Mouse (Mus musculus): ENCODE measurements around the gene Banp. TPM values are rescaled to one million over a fixed set of nuclear protein-coding genes. Genes with fewer than 3 reads are reported as not detected.

The Banp gene
- polyA plus RNA-seq, 1 experiment from 2014 or later, result 65.3 TPM

DNA sequence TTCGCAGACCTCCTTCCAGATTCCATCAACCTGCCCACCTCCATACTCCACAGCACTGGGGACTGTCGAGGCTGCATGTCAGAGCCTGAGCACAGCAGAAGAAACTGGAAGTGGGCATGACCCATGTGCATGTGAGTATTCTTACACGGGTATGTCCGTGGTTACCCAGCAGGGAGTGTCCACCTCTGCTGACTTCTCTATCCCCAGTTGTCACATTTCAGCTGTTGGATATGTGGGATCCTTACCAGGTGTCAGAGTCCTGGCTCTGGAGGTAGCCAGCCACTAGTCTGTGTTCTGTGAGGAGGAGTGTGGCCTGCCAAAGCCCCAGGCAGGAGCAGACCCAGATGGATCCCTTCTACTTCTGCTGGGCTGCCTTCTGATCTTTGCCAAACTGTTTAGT, 89.9 kb downstream of the Banp start:
- Histone ChIP-seq H3K4me3 (no peak overlapping the region), H3K9ac (replicated peaks) (no peak overlapping the region), H3K27ac (replicated peaks) (no peak overlapping the region), H3K9me3 (no peaks in the 10 kb centered on the region), H3K27me3 (no peaks in the 10 kb centered on the region), H3K4me1 (no peaks in the 10 kb centered on the region), H3K4me2 (replicated peaks) (no peak overlapping the region), H3K36me3 (no peaks in the 10 kb centered on the region)
- ATAC-seq (replicated peaks), result no peak
- 86% methylated on average over 4 of the region's 4 CpGs for WGBS

DNA sequence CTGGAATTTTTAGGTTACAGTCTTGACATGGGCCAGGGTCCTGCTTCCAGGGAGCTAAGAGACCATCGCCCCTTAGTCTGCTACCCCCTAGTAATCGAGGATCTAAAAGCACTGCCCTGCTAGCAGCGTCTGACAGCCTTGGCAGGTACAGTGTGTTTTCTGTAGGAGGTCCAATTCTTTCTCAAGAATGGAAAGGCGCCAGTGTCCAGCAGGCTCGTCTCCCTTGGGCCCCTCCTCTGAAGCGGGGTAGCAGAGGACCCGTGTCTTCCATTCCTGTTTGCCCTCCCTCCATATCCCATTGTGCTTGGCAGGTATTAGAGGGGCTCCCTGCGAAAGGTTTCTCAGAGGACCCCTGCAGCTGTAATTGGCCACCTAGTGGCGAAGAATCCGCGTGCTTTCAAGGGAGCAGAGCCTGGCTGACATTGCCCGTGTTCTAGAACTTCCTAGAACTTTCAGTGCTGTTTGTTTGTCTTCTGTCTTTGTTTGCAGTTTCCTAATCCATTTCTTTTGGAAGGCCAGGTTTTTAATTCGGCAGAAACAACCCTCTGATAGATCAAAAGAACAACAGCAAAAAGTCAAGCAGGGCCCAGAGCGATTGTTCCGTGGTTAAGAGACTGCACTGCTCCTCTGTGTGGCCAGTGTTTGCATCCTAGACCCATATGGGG, 97.8 kb downstream of the Banp start:
- H3K9me3 ChIP-seq, result no peaks in the 10 kb centered on the region
- no peaks in the 10 kb centered on the region for H3K27me3 ChIP-seq
- H3K9ac ChIP-seq (replicated peaks), result no peak overlapping the region
- no peaks in the 10 kb centered on the region for H3K4me1 ChIP-seq
- WGBS, result 55% methylated on average over 15 of the region's 15 CpGs
- H3K4me3 ChIP-seq, result no peak overlapping the region
- no peaks in the 10 kb centered on the region for H3K36me3 ChIP-seq
- no peak overlapping the region for H3K27ac ChIP-seq (replicated peaks)
- no peak for ATAC-seq (replicated peaks)
- no peak overlapping the region for H3K4me2 ChIP-seq (replicated peaks)

DNA sequence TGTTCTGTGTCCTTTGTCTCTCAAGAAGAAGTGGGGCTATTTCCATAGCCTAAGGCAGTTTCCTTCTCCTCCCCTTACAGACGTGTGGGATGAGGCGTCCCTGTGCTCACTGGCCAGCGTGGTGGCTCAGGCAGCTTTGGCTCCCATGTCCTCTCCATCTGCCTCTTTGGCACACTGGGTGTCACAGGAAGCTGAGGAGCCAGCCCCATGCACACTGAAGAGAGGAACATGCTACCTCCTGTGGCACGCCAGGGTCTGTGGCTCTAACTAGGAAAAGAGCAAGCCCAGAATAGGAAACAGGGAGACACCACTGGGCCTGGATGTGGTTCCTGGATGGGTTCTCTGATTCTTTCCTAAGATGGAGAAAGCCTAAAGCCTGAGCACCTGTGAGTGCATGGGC, 99.7 kb downstream of the Banp start:
- WGBS, result 87% methylated on average over 4 of the region's 4 CpGs
- Histone ChIP-seq H3K36me3 (no peaks in the 10 kb centered on the region), H3K27me3 (no peaks in the 10 kb centered on the region), H3K4me1 (no peaks in the 10 kb centered on the region), H3K4me2 (replicated peaks) (no peak overlapping the region), H3K4me3 (no peak overlapping the region), H3K27ac (replicated peaks) (no peak overlapping the region), H3K9me3 (no peaks in the 10 kb centered on the region), H3K9ac (replicated peaks) (no peak overlapping the region)
- ATAC-seq (replicated peaks), result no peak

DNA sequence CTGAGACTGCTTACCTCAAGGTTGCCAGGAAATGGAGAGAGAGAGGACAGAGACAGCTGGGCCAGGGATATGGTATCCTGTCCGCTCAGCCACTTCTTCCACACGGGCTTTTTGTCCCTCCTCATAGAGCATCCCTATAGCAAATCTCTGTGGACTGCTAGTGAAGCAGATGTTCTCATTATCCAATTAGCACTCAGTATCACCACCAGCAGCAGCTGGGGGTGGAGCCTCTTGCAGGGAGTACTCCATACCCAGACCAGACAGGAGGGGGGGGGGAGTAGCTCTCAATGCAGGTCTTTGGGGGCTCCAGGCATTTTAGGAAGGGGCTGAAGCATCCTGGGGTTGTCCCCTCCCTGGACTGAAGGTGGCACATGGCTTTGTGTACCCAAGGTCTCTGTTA, 100.4 kb downstream of the Banp start:
- H3K36me3 ChIP-seq, result no peaks in the 10 kb centered on the region
- WGBS, result 70% methylated on average over 2 of the region's 2 CpGs

DNA sequence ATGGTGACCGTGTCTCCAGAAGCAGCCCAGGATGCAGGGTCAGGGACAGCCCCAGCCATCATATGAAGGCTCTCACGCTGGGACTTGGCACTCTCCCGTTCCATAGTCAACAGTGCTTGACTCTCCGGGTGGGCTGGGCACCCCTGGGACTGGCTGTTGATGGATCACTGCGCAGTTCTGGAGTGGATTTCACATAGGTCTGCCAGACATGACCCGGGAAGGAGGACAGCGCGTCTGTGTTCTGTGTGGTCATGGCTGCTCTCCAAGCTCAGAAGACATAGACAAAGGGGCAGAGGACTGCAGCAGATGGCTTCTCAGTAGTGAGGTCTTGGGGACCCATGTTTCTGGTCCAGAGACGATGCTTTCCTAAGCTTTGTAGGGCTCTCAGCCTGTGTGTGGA, 101.1 kb downstream of the Banp start:
- Histone ChIP-seq H3K27me3 (no peaks in the 10 kb centered on the region), H3K27ac (replicated peaks) (no peak overlapping the region), H3K9ac (replicated peaks) (no peak overlapping the region), H3K36me3 (no peaks in the 10 kb centered on the region), H3K4me2 (replicated peaks) (no peak overlapping the region), H3K4me1 (no peaks in the 10 kb centered on the region), H3K4me3 (no peak overlapping the region), H3K9me3 (no peaks in the 10 kb centered on the region)
- 92% methylated on average over 9 of the region's 9 CpGs for WGBS
- no peak for ATAC-seq (replicated peaks)

More for the DNA sequence above, 100.4 kb downstream of the Banp start:
- Histone ChIP-seq H3K9ac (replicated peaks) (no peak overlapping the region), H3K4me2 (replicated peaks) (no peak overlapping the region), H3K4me3 (no peak overlapping the region), H3K27ac (replicated peaks) (no peak overlapping the region), H3K27me3 (no peaks in the 10 kb centered on the region), H3K4me1 (no peaks in the 10 kb centered on the region), H3K9me3 (no peaks in the 10 kb centered on the region)
- no peak for ATAC-seq (replicated peaks)

DNA sequence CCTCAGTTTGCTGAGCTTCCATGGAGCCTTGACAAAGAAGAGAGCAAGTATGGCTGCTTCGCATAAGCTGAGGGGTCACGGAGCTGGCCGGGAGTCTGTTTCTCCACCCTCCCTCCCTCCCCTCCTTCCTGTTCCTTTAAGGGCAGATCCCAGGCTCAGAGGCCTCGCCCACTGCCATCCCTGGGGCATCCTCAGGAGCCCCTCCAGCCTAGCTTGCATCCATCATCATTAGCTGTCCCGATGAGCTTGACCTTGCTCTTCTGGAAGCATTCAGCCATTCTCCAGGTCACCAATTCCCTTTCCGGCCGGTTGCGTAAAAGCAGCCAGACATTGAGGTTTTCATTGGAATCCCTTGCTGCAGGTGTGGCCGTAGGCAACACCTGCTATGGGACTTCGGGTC, 105.8 kb downstream of the Banp start:
- no peaks in the 10 kb centered on the region for H3K36me3 ChIP-seq
- no peak overlapping the region for H3K9ac ChIP-seq (replicated peaks)
- ATAC-seq (replicated peaks), result no peak
- H3K27me3 ChIP-seq, result no peaks in the 10 kb centered on the region
- H3K4me1 ChIP-seq, result no peaks in the 10 kb centered on the region
- H3K4me3 ChIP-seq, result no peak overlapping the region
- no peaks in the 10 kb centered on the region for H3K9me3 ChIP-seq
- no peak overlapping the region for H3K4me2 ChIP-seq (replicated peaks)
- H3K27ac ChIP-seq (replicated peaks), result no peak overlapping the region
- WGBS, result 64% methylated on average over 10 of the region's 10 CpGs

DNA sequence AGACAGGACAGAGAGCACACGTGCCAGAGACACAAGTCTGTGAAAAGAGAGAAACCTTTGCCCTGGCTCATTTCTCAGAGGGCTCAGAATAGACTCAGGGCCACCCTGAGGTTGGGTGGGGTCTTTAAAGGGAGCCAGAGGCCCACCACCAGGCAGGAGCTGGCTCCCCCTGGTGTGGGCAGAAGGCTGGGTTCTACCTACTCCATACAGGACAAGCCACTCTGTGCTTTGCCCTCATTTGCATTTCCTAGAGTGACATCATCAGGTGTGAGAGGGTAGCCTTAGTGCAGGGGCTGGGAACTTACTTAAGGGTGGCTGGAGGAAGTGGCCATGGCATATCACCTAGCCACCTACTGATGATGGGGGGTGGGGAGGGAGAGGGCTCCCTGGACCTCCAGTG, 106.6 kb downstream of the Banp start:
- H3K27ac ChIP-seq (replicated peaks), result no peak overlapping the region
- ATAC-seq (replicated peaks), result no peak
- 18% methylated on average over 1 of the region's 1 CpGs for WGBS
- H3K4me3 ChIP-seq, result no peak overlapping the region
- H3K27me3 ChIP-seq, result no peaks in the 10 kb centered on the region
- no peak overlapping the region for H3K4me2 ChIP-seq (replicated peaks)
- H3K9me3 ChIP-seq, result no peaks in the 10 kb centered on the region
- no peak overlapping the region for H3K9ac ChIP-seq (replicated peaks)
- H3K4me1 ChIP-seq, result no peaks in the 10 kb centered on the region
- H3K36me3 ChIP-seq, result no peaks in the 10 kb centered on the region

DNA sequence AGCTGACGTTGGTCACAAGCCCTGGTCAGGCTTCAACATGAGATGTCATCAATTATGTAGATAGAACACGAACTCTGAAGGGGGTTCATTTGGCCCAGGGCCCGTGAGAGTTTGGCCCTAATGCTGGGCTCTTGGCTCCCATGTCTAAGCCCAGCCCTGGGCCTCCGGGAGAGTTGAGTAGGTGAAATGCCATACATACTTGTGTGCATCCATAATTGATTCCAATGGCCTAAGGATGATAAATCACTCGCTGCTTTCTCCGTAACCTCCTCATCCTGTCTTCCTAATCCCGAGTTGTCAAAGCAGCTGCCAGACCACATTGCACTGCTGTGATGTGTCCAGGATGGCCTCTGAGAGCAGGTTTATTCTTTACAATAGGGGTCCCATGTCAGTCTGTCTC, 107.3 kb downstream of the Banp start:
- no peak for ATAC-seq (replicated peaks)
- WGBS, result 82% methylated on average over 7 of the region's 7 CpGs
- no peaks in the 10 kb centered on the region for H3K36me3 ChIP-seq

DNA sequence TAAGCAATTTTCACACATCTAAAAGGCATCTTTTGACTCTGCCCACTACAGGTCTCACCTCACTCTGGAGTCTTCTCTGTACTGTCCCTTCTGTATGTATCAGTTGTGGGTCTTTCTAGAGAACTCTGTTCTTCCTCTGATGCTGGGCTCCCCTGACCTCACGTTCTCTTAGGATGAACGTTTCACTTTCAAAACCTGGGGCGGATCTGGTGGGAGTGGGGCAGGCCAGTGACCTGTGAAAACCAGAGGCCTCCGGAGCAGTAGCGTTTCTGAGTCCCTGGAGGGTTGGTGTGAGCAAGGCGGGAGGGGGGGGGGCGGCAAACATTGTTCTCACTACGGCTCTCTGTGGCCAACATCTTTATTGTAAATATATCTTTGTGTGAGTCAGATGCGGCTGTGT, 109.0 kb downstream of the Banp start:
- Histone ChIP-seq H3K27ac (replicated peaks) (no peak overlapping the region), H3K9ac (replicated peaks) (no peak overlapping the region), H3K4me2 (replicated peaks) (no peak overlapping the region), H3K27me3 (no peaks in the 10 kb centered on the region), H3K4me3 (no peak overlapping the region), H3K36me3 (no peaks in the 10 kb centered on the region), H3K4me1 (no peaks in the 10 kb centered on the region), H3K9me3 (no peaks in the 10 kb centered on the region)
- ATAC-seq (replicated peaks), result no peak
- 60% methylated on average over 9 of the region's 9 CpGs for WGBS

More for the DNA sequence above, 107.3 kb downstream of the Banp start:
- Histone ChIP-seq H3K27ac (replicated peaks) (no peak overlapping the region), H3K4me1 (no peaks in the 10 kb centered on the region), H3K9me3 (no peaks in the 10 kb centered on the region), H3K27me3 (no peaks in the 10 kb centered on the region), H3K9ac (replicated peaks) (no peak overlapping the region), H3K4me2 (replicated peaks) (no peak overlapping the region), H3K4me3 (no peak overlapping the region)

DNA sequence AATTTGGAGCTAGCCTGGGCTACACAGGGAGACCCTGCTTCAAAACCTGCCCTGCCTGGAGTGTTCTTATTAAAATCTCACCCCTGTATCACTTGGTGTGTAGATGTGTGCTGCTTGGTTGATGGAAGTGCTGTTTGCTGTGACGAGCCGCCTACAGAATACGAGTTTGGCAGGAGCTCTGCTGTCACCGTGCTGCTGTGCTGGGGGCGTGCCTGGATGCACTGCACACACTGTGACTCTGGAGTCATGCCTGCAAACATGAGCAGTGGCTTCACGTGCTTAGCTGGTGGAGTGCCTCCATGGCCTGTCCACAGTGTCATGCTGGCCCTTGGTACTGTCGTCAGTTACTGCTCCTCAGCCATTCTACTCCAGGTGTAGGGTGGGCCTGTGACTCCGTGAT, 109.4 kb downstream of the Banp start:
- no peak overlapping the region for H3K4me3 ChIP-seq
- no peak overlapping the region for H3K9ac ChIP-seq (replicated peaks)
- H3K4me2 ChIP-seq (replicated peaks), result no peak overlapping the region
- H3K27ac ChIP-seq (replicated peaks), result no peak overlapping the region
- 68% methylated on average over 8 of the region's 8 CpGs for WGBS
- no peaks in the 10 kb centered on the region for H3K27me3 ChIP-seq
- H3K4me1 ChIP-seq, result no peaks in the 10 kb centered on the region
- H3K36me3 ChIP-seq, result no peaks in the 10 kb centered on the region
- ATAC-seq (replicated peaks), result no peak
- H3K9me3 ChIP-seq, result no peaks in the 10 kb centered on the region

DNA sequence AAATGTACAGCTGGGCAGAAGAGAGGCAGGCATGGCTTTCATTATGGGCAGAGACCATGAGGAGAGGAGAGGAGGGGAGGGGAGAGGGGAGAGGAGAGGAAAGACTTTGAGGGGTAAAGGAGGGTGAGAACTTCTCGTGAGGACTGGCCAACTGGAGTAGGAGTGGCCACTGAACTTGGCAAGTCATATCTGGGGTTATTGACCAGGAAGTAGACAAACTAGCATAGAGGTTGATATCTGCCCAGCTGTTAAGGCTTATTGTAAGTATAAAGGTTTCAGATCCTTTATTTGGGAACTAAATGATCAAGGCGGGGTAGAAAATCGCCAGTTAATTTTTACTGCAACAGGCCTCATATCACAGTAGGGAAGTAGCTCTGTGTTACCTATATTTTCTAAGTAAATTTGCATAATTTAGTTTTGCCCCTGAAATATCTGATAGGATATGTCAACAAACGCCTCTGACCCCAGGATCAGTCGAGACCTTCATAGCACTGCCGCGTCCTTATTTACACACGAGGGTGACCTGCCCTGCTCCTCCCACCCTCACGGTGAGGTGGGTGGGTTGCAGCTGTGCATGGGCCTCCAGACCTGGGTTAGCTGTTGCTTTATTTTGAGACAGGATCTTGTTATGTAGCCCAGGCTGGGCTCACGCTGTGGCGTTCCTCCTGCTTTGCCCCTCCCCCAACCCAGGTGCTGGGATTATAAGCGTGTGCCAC, 113.1 kb downstream of the Banp start:
- no peaks in the 10 kb centered on the region for H3K27me3 ChIP-seq
- no peak overlapping the region for H3K4me2 ChIP-seq (replicated peaks)
- no peaks in the 10 kb centered on the region for H3K9me3 ChIP-seq
- H3K36me3 ChIP-seq, result no peaks in the 10 kb centered on the region
- H3K4me3 ChIP-seq, result no peak overlapping the region
- H3K27ac ChIP-seq (replicated peaks), result no peak overlapping the region
- 83% methylated on average over 12 of the region's 12 CpGs for WGBS
- H3K9ac ChIP-seq (replicated peaks), result no peak overlapping the region
- no peak for ATAC-seq (replicated peaks)
- no peaks in the 10 kb centered on the region for H3K4me1 ChIP-seq

DNA sequence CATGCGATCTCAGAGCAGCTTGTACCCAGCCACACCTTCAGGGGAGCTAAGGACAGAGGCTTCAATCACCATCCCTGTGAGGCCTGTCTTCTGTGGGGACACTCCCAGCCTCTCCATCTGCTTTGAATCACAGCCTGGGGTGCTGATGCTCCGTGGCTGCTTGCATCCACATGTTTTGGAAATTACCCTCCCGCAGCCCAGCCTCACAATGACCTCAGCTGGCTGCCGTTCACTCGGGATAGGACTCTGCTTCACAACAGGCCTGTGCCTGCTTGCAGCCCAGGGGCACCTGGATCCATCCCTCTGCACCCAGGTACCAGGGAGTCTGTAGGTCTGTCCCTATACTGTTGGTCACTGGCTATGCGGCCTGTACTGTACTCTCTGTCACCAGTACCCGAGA, 114.8 kb downstream of the Banp start:
- Histone ChIP-seq H3K9ac (replicated peaks) (no peak overlapping the region), H3K36me3 (no peaks in the 10 kb centered on the region), H3K4me2 (replicated peaks) (no peak overlapping the region), H3K27ac (replicated peaks) (no peak overlapping the region), H3K9me3 (no peaks in the 10 kb centered on the region), H3K27me3 (no peaks in the 10 kb centered on the region), H3K4me1 (no peaks in the 10 kb centered on the region), H3K4me3 (no peak overlapping the region)
- 83% methylated on average over 7 of the region's 7 CpGs for WGBS
- ATAC-seq (replicated peaks), result no peak
